Mouse (Mus musculus): ENCODE measurements around the gene Kcnip1. TPM values are rescaled to one million over a fixed set of nuclear protein-coding genes. Genes with fewer than 3 reads are reported as not detected.

The Kcnip1 gene
- 1.5 and 2.0 TPM in 2 replicates for polyA plus RNA-seq (2016; fragmentation: Nextera tagmentation; extraction: Ambion mirVana)

DNA sequence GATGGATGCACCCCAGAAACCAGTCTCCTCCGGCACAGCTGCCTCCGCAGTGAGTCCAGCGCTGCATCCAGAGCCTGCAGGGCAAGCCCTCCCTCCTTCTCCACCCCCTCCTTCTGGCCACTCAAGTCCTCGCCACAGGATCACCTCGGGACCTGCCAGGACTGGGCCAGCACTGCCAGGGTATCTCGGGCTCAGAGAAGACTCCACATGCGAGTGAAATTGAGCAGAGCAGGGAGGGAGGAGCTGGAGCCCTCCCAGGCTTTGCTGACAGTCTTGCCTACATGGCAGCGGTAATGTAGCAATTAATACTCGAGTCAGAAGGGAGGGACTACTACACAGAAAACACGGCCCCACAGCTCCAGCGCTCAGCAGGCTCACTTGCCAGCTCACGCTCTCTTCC is at the start of gene Kcnip1:
Gene Kcnip1, minus strand, starts transcription at position 215 of the 400 bp plus-strand sequence.
- peak within 1 kb of the TSS; percentile 19; the same call in 1 of the 2 replicates for H3K4me3 ChIP-seq
- no peaks in the 10 kb centered on the region for H3K36me3 ChIP-seq (replicated peaks)
- H3K27ac ChIP-seq (replicated peaks): no peak within 1 kb of the TSS
- WGBS: 24% methylated on average over 12 of the region's 12 CpGs
- peak; percentile 20 for DNase-seq (ENCODE audit: low spot score)
- H3K4me1 ChIP-seq: peaks cover 15% of the 10 kb centered on the region
- no peaks in the 10 kb centered on the region for H3K9me3 ChIP-seq
- peaks cover 22% of the 10 kb centered on the region for H3K27me3 ChIP-seq (replicated peaks; ENCODE audit: low read depth, poor library complexity, severe bottlenecking)

GRCm38 (mm10) chr11:34040061-34040460 is 47.1 kb upstream of the Kcnip1 start:
- Histone ChIP-seq H3K9me3 (peaks cover 6% of the 10 kb centered on the region; the same call in 1 of the 2 replicates), H3K4me1 (0 out of 2 replicates have a peak, but pooled peaks cover 5% of the 10 kb centered on the region), H3K4me3 (no peak overlapping the region), H3K27me3 (replicated peaks; ENCODE audit: low read depth, poor library complexity, severe bottlenecking) (no peaks in the 10 kb centered on the region), H3K27ac (replicated peaks) (no peak overlapping the region), H3K36me3 (replicated peaks) (no peaks in the 10 kb centered on the region)
- no peak for DNase-seq (ENCODE audit: low spot score)
- whole genome bisulfite sequencing: 85% methylated on average over 5 of the region's 5 CpGs

- no peaks in the 10 kb centered on the region for H3K36me3 ChIP-seq (replicated peaks)
- H3K9me3 ChIP-seq: peaks cover 5% of the 10 kb centered on the region; the same call in 1 of the 2 replicates
- no peak for DNase-seq (ENCODE audit: low spot score)
- H3K27me3 ChIP-seq (replicated peaks; ENCODE audit: low read depth, poor library complexity, severe bottlenecking): no peaks in the 10 kb centered on the region
- no peak overlapping the region for H3K4me3 ChIP-seq
- peaks cover 5% of the 10 kb centered on the region; the same call in 1 of the 2 replicates for H3K4me1 ChIP-seq
- H3K27ac ChIP-seq (replicated peaks): no peak overlapping the region
- WGBS: 85% methylated on average over 5 of the region's 5 CpGs
Measured at GRCm38 (mm10) chr11:34035909-34036658, 43.1 kb upstream of the Kcnip1 start.

GRCm38 (mm10) chr11:34034794-34035193 is 41.8 kb upstream of the Kcnip1 start:
- Histone ChIP-seq H3K4me3 (no peak overlapping the region), H3K9me3 (no peaks in the 10 kb centered on the region), H3K27me3 (replicated peaks; ENCODE audit: low read depth, poor library complexity, severe bottlenecking) (no peaks in the 10 kb centered on the region), H3K4me1 (peaks cover 5% of the 10 kb centered on the region; the same call in 1 of the 2 replicates), H3K36me3 (replicated peaks) (no peaks in the 10 kb centered on the region), H3K27ac (replicated peaks) (no peak overlapping the region)
- WGBS: 84% methylated on average over 2 of the region's 2 CpGs
- no peak for DNase-seq (ENCODE audit: low spot score)

DNA sequence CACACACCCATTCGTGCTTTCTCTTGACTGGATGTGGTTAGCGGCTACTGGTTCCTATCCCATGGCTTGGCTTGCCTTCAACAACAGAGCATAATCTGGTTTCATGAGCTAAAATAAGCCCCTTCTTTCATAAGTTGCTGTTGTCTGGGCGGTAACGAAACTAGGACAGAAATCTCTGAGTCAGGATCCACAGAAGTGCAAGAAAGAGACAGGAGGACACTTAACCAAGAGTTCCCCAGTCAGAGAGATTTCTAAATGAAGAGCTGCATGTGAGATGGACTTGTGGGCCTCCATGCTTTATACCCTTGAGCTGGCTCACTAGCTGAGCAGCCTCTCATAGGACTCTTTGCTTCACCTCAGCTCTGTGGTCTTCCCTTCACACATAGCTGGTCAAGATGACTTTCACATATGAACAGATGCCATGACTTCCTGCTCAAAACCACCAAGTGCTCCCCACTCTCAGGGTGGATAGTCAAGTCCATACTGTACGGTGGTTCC is 41.1 kb upstream of the Kcnip1 start:
- Histone ChIP-seq H3K27ac (replicated peaks) (no peak overlapping the region), H3K4me1 (peaks cover 5% of the 10 kb centered on the region; the same call in 1 of the 2 replicates), H3K4me3 (no peak overlapping the region), H3K9me3 (no peaks in the 10 kb centered on the region), H3K36me3 (replicated peaks) (no peaks in the 10 kb centered on the region), H3K27me3 (replicated peaks; ENCODE audit: low read depth, poor library complexity, severe bottlenecking) (no peaks in the 10 kb centered on the region)
- 91% methylated on average over 5 of the region's 5 CpGs for WGBS
- no peak for DNase-seq (ENCODE audit: low spot score)

DNA sequence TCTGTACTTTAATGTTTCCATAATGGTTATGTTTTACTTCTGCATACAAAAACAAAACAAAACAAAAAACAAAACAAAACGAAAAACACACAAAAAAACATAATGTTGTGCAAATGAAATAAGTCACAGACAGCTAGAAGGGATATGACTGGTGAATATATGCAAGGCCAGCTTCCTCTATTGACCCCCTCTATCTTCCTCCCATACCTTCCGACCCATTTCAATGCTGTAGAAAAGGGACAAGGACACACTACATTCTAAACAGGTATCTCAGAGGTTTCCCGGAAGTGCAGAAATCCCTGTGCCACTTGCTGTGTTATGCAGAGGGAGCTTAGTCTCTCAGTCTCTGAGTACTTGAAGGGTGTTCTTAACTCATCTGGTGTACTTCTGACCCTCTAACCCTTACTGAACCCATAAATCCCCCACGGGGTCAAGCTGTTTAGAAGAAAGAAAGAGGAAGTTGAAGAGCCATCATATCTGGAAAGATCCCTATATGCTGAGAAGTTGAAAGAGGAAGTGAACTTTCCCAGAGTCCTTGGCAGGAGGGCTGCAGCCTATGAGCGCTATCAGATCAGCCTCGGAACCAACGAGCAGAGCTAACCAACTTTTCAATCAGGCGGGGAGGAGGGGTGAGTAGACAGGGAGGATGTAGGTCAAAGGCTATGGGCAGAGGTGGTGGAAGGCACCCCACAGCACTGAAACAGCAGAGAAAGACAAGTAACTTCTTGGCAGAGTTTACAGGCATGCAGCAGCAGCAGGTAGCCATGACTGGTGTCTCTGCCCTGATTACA is 38.3 kb upstream of the Kcnip1 start:
- peaks cover 18% of the 10 kb centered on the region for H3K4me1 ChIP-seq
- H3K36me3 ChIP-seq (replicated peaks): no peaks in the 10 kb centered on the region
- DNase-seq (ENCODE audit: low spot score): no peak
- no peaks in the 10 kb centered on the region for H3K9me3 ChIP-seq
- 70% methylated on average over 8 of the region's 8 CpGs for whole genome bisulfite sequencing
- H3K27me3 ChIP-seq (replicated peaks; ENCODE audit: low read depth, poor library complexity, severe bottlenecking): no peaks in the 10 kb centered on the region
- no peak overlapping the region for H3K27ac ChIP-seq (replicated peaks)
- H3K4me3 ChIP-seq: no peak overlapping the region

- H3K9me3 ChIP-seq: no peaks in the 10 kb centered on the region
- H3K36me3 ChIP-seq (replicated peaks): no peaks in the 10 kb centered on the region
- H3K4me3 ChIP-seq: no peak overlapping the region
- peaks cover 18% of the 10 kb centered on the region for H3K4me1 ChIP-seq
- no peak for DNase-seq (ENCODE audit: low spot score)
- H3K27me3 ChIP-seq (replicated peaks; ENCODE audit: low read depth, poor library complexity, severe bottlenecking): no peaks in the 10 kb centered on the region
- H3K27ac ChIP-seq (replicated peaks): no peak overlapping the region
- 73% methylated on average over 5 of the region's 5 CpGs for WGBS
Measured at GRCm38 (mm10) chr11:34029658-34030057, 36.7 kb upstream of the Kcnip1 start.

- Histone ChIP-seq H3K27ac (replicated peaks) (no peak overlapping the region), H3K4me1 (peaks cover 13% of the 10 kb centered on the region), H3K36me3 (replicated peaks) (no peaks in the 10 kb centered on the region), H3K9me3 (no peaks in the 10 kb centered on the region), H3K4me3 (no peak overlapping the region), H3K27me3 (replicated peaks; ENCODE audit: low read depth, poor library complexity, severe bottlenecking) (no peaks in the 10 kb centered on the region)
- 87% methylated on average over 1 of the region's 1 CpGs for WGBS
- no peak for DNase-seq (ENCODE audit: low spot score)
Measured at GRCm38 (mm10) chr11:34025091-34025490, 32.1 kb upstream of the Kcnip1 start.

DNA sequence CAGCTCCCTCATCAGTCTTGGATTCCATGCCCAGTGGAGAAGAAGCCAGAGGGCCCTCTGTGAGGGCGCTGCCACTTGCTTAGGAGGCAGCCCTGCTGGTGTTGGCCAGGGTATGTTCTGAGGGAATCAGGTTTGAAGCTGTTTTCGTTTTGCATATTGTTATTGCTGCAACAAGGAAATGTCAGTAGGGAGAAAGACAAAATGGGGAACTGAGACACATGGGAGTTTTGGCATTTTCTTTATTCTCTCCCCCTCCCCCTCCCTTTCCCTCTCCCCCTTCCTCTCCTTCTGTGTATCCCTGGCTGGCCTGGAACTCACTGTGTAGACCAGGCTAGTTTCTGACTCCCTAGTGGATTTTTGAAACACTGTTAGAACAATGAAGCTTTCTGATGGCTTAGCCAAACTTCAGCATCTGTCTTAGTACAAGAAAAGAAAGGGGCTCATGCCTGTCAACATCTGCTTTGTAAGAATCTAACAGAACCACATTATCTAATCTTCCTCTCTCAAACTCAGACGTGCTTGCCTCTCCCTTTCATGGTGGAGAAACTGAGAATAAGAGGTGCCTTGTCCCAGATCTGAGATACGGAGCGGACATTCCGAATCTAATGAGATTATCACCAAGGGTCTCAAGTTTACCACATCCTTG is 19.2 kb upstream of the Kcnip1 start:
- no peaks in the 10 kb centered on the region for H3K27me3 ChIP-seq (replicated peaks; ENCODE audit: low read depth, poor library complexity, severe bottlenecking)
- H3K36me3 ChIP-seq (replicated peaks): no peaks in the 10 kb centered on the region
- 51% methylated on average over 6 of the region's 6 CpGs for WGBS
- no peaks in the 10 kb centered on the region for H3K9me3 ChIP-seq
- peaks cover 8% of the 10 kb centered on the region for H3K4me1 ChIP-seq
- DNase-seq (ENCODE audit: low spot score): no peak
- no peak overlapping the region for H3K4me3 ChIP-seq
- no peak overlapping the region for H3K27ac ChIP-seq (replicated peaks)

DNA sequence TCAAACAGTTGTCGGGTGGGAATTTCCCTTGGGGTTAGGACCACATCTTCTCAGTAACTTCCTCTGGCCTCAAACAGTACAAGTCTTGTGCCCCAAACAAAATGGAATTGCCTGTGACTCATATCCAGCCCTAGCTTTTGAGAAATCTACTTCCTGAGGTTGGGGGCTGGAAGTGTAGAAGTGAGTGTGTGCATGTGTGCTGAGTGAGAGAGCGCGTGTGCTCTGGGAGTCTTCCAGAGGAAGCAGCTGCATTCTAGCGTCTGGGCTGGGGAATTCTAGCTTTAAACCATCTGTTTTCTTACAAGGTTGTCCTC is 17.9 kb upstream of the Kcnip1 start:
- H3K9me3 ChIP-seq: no peaks in the 10 kb centered on the region
- H3K36me3 ChIP-seq (replicated peaks): no peaks in the 10 kb centered on the region
- 71% methylated on average over 4 of the region's 4 CpGs for WGBS
- H3K27ac ChIP-seq (replicated peaks): no peak overlapping the region
- H3K4me3 ChIP-seq: no peak overlapping the region
- no peak for DNase-seq (ENCODE audit: low spot score)
- H3K27me3 ChIP-seq (replicated peaks; ENCODE audit: low read depth, poor library complexity, severe bottlenecking): no peaks in the 10 kb centered on the region
- peaks cover 8% of the 10 kb centered on the region for H3K4me1 ChIP-seq

GRCm38 (mm10) chr11:34010133-34010858 is 17.3 kb upstream of the Kcnip1 start:
- no peaks in the 10 kb centered on the region for H3K27me3 ChIP-seq (replicated peaks; ENCODE audit: low read depth, poor library complexity, severe bottlenecking)
- no peak overlapping the region for H3K4me3 ChIP-seq
- no peak overlapping the region for H3K27ac ChIP-seq (replicated peaks)
- no peak for DNase-seq (ENCODE audit: low spot score)
- WGBS: 79% methylated on average over 7 of the region's 7 CpGs
- no peaks in the 10 kb centered on the region for H3K9me3 ChIP-seq
- H3K4me1 ChIP-seq: peaks cover 8% of the 10 kb centered on the region
- no peaks in the 10 kb centered on the region for H3K36me3 ChIP-seq (replicated peaks)
